Mouse (Mus musculus) liver, embryonic 14.5 days (tissue): ENCODE results near the gene Bcr.

Experiments used
- CTCF ChIP-seq: IDR thresholded peaks from 2 replicates; pipeline ENCODE4 v1.5.1; 2016; ENCODE audit warnings: antibody characterized with exemption, low read depth, control low read depth
- EP300 ChIP-seq: IDR thresholded peaks from 2 replicates; pipeline ENCODE4 v1.6.1; 2016; ENCODE audit warnings: antibody characterized with exemption, low read depth

GRCm38 (mm10) chr10:75094338-75094737, 33.9 kb downstream of the Bcr start:
- no peak for TF ChIP-seq CTCF
- no peak for TF ChIP-seq EP300
